Mouse (Mus musculus) testis, adult 2 months (tissue): Measurements from ENCODE around the gene Nat8.

Source experiments
- CTCF ChIP-seq: fragments of 200-500 bp; IDR thresholded peaks from 2 replicates; pipeline ENCODE4 v1.5.1; 2012; ENCODE audit warnings: low read depth, mild to moderate bottlenecking, inconsistent platforms, low read length, moderate library complexity; ENCODE audit not compliant: control insufficient read depth, insufficient read depth, insufficient replicate concordance
- POLR2A ChIP-seq: fragments of 200-500 bp; IDR thresholded peaks from 2 replicates; pipeline ENCODE4 v1.6.1; 2012; ENCODE audit warnings: low read depth, mild to moderate bottlenecking, inconsistent platforms, low read length, moderate library complexity; ENCODE audit not compliant: control insufficient read depth

DNA sequence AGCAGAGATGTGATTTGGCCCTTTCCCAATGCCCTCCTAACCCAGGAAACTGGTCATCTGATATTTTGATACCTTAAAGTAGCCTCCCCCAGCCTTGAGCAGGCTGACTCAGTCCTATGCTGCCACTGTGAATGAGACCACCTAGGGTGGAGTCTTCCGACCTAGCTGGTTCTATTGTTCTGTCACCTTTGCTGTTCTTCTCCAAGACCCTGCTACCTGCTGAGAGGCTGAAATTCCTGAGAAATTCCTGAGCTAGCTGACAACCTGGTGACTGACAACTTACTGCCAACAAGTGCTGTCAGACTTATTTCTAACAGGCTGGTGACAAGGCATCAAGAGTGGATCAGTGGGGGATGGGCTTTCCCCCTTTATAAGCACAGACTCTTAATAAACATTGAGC is 13.5 kb downstream of the Nat8 start:
- TF ChIP-seq CTCF (no peak), POLR2A (no peak)
